Mouse (Mus musculus) heart, postnatal 36 days (tissue): ENCODE measurements around the gene Rnf34. TPM values are rescaled to one million over a fixed set of nuclear protein-coding genes. Genes with fewer than 3 reads are reported as not detected.

Experiments
- DNase-seq, 2 experiments: peaks; one replicate each; pipeline ENCODE4 v3.0.0; 2021 to 2022
- intact Hi-C: fragments of 180-260 bp; cut with DNase I; formaldehyde crosslinking; loops from one replicate; pipeline ENCODE4 v1.15.1; 2025
- total RNA-seq, 2 experiments: library from RNA; stranded (reverse); gene quantifications; 2 replicates each; pipeline ENCODE4 v1.2.3; 2021

The Rnf34 gene
- total RNA-seq, 2 experiments from 2014 or later: 25.6 to 30.1 TPM

- no peak for DNase-seq
- intact Hi-C loops: no loop called here
These were observed 6.0 kb downstream of the Rnf34 start for GRCm38 (mm10) chr5:122855858-122856257.

- intact Hi-C loops: no loop called here
- DNase-seq: no peak
These were observed 13.2 kb downstream of the Rnf34 start for GRCm38 (mm10) chr5:122863053-122863452.

GRCm38 (mm10) chr5:122872626-122873025, 22.8 kb downstream of the Rnf34 start:
- intact Hi-C loops: no loop called here
- DNase-seq: no peak

- intact Hi-C loops: no loop called here
- no peak for DNase-seq
These were observed 23.7 kb downstream of the Rnf34 start for GRCm38 (mm10) chr5:122873573-122873972.

- intact Hi-C loops: no loop called here
- DNase-seq: no peak
These were observed 24.5 kb downstream of the Rnf34 start for GRCm38 (mm10) chr5:122874359-122874758.

- intact Hi-C loops: no loop called here
- no peak for DNase-seq
These were observed 26.8 kb downstream of the Rnf34 start for GRCm38 (mm10) chr5:122876671-122877070.

GRCm38 (mm10) chr5:122880241-122880980, 30.6 kb downstream of the Rnf34 start:
- intact Hi-C loops: loop anchor here (2.0 kb wide), 1 partner anchor 68 kb away; no protein-coding TSS in a partner anchor
- no peak for DNase-seq

GRCm38 (mm10) chr5:122881313-122881712, 31.5 kb downstream of the Rnf34 start:
- intact Hi-C loops: loop anchor here (2.0 kb wide), 1 partner anchor 69 kb away; no protein-coding TSS in a partner anchor
- peak; percentile 64 to 73 for DNase-seq

- no peak for DNase-seq
- intact Hi-C loops: no loop called here
These were observed 32.6 kb downstream of the Rnf34 start for GRCm38 (mm10) chr5:122882256-122883050.

GRCm38 (mm10) chr5:122883237-122883636, 33.4 kb downstream of the Rnf34 start:
- intact Hi-C loops: no loop called here
- no peak for DNase-seq

GRCm38 (mm10) chr5:122883652-122884235, 33.9 kb downstream of the Rnf34 start:
- no peak for DNase-seq
- intact Hi-C loops: no loop called here

GRCm38 (mm10) chr5:122884594-122885348, 34.9 kb downstream of the Rnf34 start:
- no peak for DNase-seq
- intact Hi-C loops: no loop called here

- intact Hi-C loops: no loop called here
- DNase-seq: no peak
These were observed 37.2 kb downstream of the Rnf34 start for GRCm38 (mm10) chr5:122887033-122887432.

GRCm38 (mm10) chr5:122887926-122888611, 38.2 kb downstream of the Rnf34 start:
- DNase-seq: no peak
- intact Hi-C loops: no loop called here

GRCm38 (mm10) chr5:122888612-122889214, 38.9 kb downstream of the Rnf34 start:
- no peak for DNase-seq
- intact Hi-C loops: no loop called here

GRCm38 (mm10) chr5:122890396-122890795, 40.5 kb downstream of the Rnf34 start:
- DNase-seq: no peak
- intact Hi-C loops: no loop called here

- intact Hi-C loops: no loop called here
- DNase-seq: no peak
These were observed 43.4 kb downstream of the Rnf34 start for GRCm38 (mm10) chr5:122893270-122893669.

- DNase-seq: peak; percentile 46 to 73
- intact Hi-C loops: no loop called here
These were observed 44.3 kb downstream of the Rnf34 start for GRCm38 (mm10) chr5:122894007-122894637.

GRCm38 (mm10) chr5:122894821-122895220, 45.0 kb downstream of the Rnf34 start:
- DNase-seq: no peak
- intact Hi-C loops: loop anchor here (5.0 kb wide), 1 partner anchor 43 kb away; the partner anchor contains the start of gene Rnf34
